Mouse (Mus musculus): ENCODE data around the gene Ano5. TPM values are rescaled to one million over a fixed set of nuclear protein-coding genes. Genes with fewer than 3 reads are reported as not detected.

Gene Ano5
- 1.7 TPM for polyA plus RNA-seq (2021)

GRCm38 (mm10) chr7:51510671-51511651, at the start of gene Ano5:
Gene Ano5 (plus strand): TSS chr7:51511029.
- no peak for TF ChIP-seq CTCF (IDR thresholded peaks at IDR 0.05)

GRCm38 (mm10) chr7:51499396-51499795, 11.4 kb upstream of the Ano5 start:
- ChIA-PET CTCF (interaction anchor here (0.9 to 1.6 kb wide), 5 partner anchors 10 to 121 kb away, joined by 3 to 5 read pairs (median 3); no protein-coding TSS in a partner anchor), POLR2A (no interaction called here)
- TF ChIP-seq CTCF (IDR thresholded peaks at IDR 0.05): peak; percentile 24
- ATAC-seq: no peak
- in situ Hi-C loops (cut with MboI; ENCODE audit: low pct_unique_long_range_greater_than_20kb): loop anchor here (10.0 kb wide), 2 partner anchors 115 to 315 kb away; no protein-coding TSS in a partner anchor
- no peak for DNase-seq (ENCODE audit: low read depth, low spot score)
- H3K27me3 ChIP-seq: no peaks in the 10 kb centered on the region

More at GRCm38 (mm10) chr7:51510671-51511651, at the start of gene Ano5:
- in situ Hi-C loops (cut with MboI; ENCODE audit: low pct_unique_long_range_greater_than_20kb): no loop called here
- DNase-seq (ENCODE audit: low read depth, low spot score): peak; percentile 38
- H3K27me3 ChIP-seq: no peaks in the 10 kb centered on the region
- CTCF ChIA-PET: interaction anchor here (1.2 kb wide), 1 partner anchor 11 kb away, joined by 3 read pairs; no protein-coding TSS in a partner anchor
- peak; percentile 78 for ATAC-seq
- POLR2A ChIA-PET: no interaction called here

- H3K27me3 ChIP-seq: no peaks in the 10 kb centered on the region
- DNase-seq (ENCODE audit: low read depth, low spot score): peak; percentile 75
- peak; percentile 62 for ATAC-seq
- TF ChIP-seq CTCF (IDR thresholded peaks at IDR 0.05): no peak
- ChIA-PET CTCF (interaction anchor here (1.2 to 1.9 kb wide), 2 partner anchors 36 to 469 kb away, joined by 3 to 7 read pairs; no protein-coding TSS in a partner anchor), POLR2A (no interaction called here)
- in situ Hi-C loops (cut with MboI; ENCODE audit: low pct_unique_long_range_greater_than_20kb): loop anchor here (5.0 to 10.0 kb wide), 2 partner anchors 33 to 471 kb away; no protein-coding TSS in a partner anchor
These were observed 6.9 kb upstream of the Ano5 start for GRCm38 (mm10) chr7:51503940-51504339.

- TF ChIP-seq CTCF (IDR thresholded peaks at IDR 0.05): no peak
- ATAC-seq (no peak), DNase-seq (ENCODE audit: low read depth, low spot score) (no peak)
- CTCF ChIA-PET: interaction anchor here (1.2 kb wide), 1 partner anchor 12 kb away, joined by 3 read pairs; no protein-coding TSS in a partner anchor
- POLR2A ChIA-PET: no interaction called here
- in situ Hi-C loops (cut with MboI; ENCODE audit: low pct_unique_long_range_greater_than_20kb): no loop called here
- H3K27me3 ChIP-seq: no peaks in the 10 kb centered on the region
These were observed 682 bp upstream of the Ano5 start for GRCm38 (mm10) chr7:51510147-51510546.

- ATAC-seq: peak; percentile 98
- ChIA-PET POLR2A (no interaction called here), CTCF (interaction anchor here (1.5 to 2.1 kb wide), 2 partner anchors 10 to 36 kb away, joined by 5 to 7 read pairs; no protein-coding TSS in a partner anchor)
- no peak for TF ChIP-seq CTCF (IDR thresholded peaks at IDR 0.05)
- H3K27me3 ChIP-seq: no peaks in the 10 kb centered on the region
- peak; percentile 49 for DNase-seq (ENCODE audit: low read depth, low spot score)
- in situ Hi-C loops (cut with MboI; ENCODE audit: low pct_unique_long_range_greater_than_20kb): loop anchor here (5.0 kb wide), 1 partner anchor 37 kb away; no protein-coding TSS in a partner anchor
These were observed 28.5 kb downstream of the Ano5 start for GRCm38 (mm10) chr7:51539344-51539743.

GRCm38 (mm10) chr7:51540736-51541135, 29.9 kb downstream of the Ano5 start:
- H3K27me3 ChIP-seq: no peaks in the 10 kb centered on the region
- ChIA-PET CTCF (interaction anchor here (0.6 to 2.1 kb wide), 7 partner anchors 9 to 45 kb away, joined by 3 to 9 read pairs (median 4); no protein-coding TSS in a partner anchor), POLR2A (no interaction called here)
- TF ChIP-seq CTCF (IDR thresholded peaks at IDR 0.05): peak; percentile 43
- DNase-seq (ENCODE audit: low read depth, low spot score): no peak
- ATAC-seq: no peak
- in situ Hi-C loops (cut with MboI; ENCODE audit: low pct_unique_long_range_greater_than_20kb): no loop called here

GRCm38 (mm10) chr7:51600021-51600420, 89.2 kb downstream of the Ano5 start:
- CTCF ChIA-PET: no interaction called here
- no peak for TF ChIP-seq CTCF (IDR thresholded peaks at IDR 0.05)
- POLR2A ChIA-PET: no interaction called here
- in situ Hi-C loops (cut with MboI; ENCODE audit: low pct_unique_long_range_greater_than_20kb): no loop called here
- DNase-seq (ENCODE audit: low read depth, low spot score) (no peak), ATAC-seq (no peak)
- peaks cover 4% of the 10 kb centered on the region for H3K27me3 ChIP-seq

- TF ChIP-seq CTCF (IDR thresholded peaks at IDR 0.05): no peak
- no peaks in the 10 kb centered on the region for H3K27me3 ChIP-seq
- in situ Hi-C loops (cut with MboI; ENCODE audit: low pct_unique_long_range_greater_than_20kb): no loop called here
- CTCF ChIA-PET: no interaction called here
- POLR2A ChIA-PET: no interaction called here
- DNase-seq (ENCODE audit: low read depth, low spot score) (no peak), ATAC-seq (no peak)
These were observed 92.9 kb downstream of the Ano5 start for GRCm38 (mm10) chr7:51603741-51604140.

- ATAC-seq: no peak
- in situ Hi-C loops (cut with MboI; ENCODE audit: low pct_unique_long_range_greater_than_20kb): loop anchor here (10.0 kb wide), 1 partner anchor 120 kb away; no protein-coding TSS in a partner anchor
- H3K27me3 ChIP-seq: no peaks in the 10 kb centered on the region
- no peak for DNase-seq (ENCODE audit: low read depth, low spot score)
- ChIA-PET CTCF (no interaction called here), POLR2A (no interaction called here)
- peak; percentile 54 for TF ChIP-seq CTCF (IDR thresholded peaks at IDR 0.05)
These were observed 103.6 kb downstream of the Ano5 start for GRCm38 (mm10) chr7:51614404-51614803.

GRCm38 (mm10) chr7:51617941-51618340, 107.1 kb downstream of the Ano5 start:
- DNase-seq (ENCODE audit: low read depth, low spot score) (no peak), ATAC-seq (no peak)
- in situ Hi-C loops (cut with MboI; ENCODE audit: low pct_unique_long_range_greater_than_20kb): loop anchor here (10.0 kb wide), 1 partner anchor 123 kb away; no protein-coding TSS in a partner anchor
- peaks cover 14% of the 10 kb centered on the region for H3K27me3 ChIP-seq
- no peak for TF ChIP-seq CTCF (IDR thresholded peaks at IDR 0.05)
- POLR2A ChIA-PET: no interaction called here
- CTCF ChIA-PET: interaction anchor here (0.8 to 6.7 kb wide), 11 partner anchors 12 to 364 kb away, joined by 3 to 56 read pairs (median 4); no protein-coding TSS in a partner anchor

All from Patski (cell line).